Mouse (Mus musculus) erythroblast, embryonic 14.5 days (primary cell): ENCODE data around the gene Mark4.

Source experiments
- GATA1 ChIP-seq: IDR thresholded peaks from 2 replicates; pipeline ENCODE4 v1.6.1; 2012; ENCODE audit warnings: low read length, inconsistent platforms, mixed read lengths
- TAL1 ChIP-seq: IDR thresholded peaks from 3 replicates; pipeline ENCODE4 v1.6.1; 2012; ENCODE audit warnings: low read length, inconsistent platforms, mixed read lengths

DNA sequence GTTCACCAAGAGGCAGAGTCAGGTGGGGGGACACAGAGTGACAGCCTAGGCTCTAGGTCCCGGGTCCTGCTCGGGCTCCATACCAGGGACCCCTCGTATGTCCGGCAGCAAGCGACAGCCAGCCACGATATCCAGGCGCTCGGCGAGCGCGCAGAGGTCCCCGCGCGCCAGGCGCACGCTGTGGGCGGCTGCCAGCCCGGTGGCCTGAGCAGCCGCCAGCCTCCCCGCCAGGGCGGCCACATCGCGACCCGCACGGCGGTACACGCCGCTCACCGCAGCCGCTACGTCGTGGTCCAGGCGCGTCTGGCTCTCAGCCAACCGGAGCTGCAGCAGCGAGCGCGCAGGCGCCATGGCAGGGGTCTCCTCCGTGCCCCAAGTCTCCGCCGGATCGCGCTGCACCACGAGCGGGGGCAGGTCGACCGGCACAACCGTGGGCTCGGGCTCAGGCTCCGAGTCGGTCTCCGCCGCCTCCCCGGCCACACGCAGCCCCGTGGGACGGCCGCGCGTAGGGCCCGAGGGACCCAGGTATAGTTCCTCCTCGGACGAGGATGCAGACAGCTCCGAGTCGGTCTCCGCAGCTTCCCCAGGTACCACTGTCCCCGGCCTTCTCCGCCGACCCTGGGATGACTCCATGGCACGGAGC is 48.5 kb upstream of the Mark4 start:
- no peak for TF ChIP-seq GATA1
- TF ChIP-seq TAL1 = no peak
